Mouse (Mus musculus): ENCODE results near the gene Rraga. TPM values are rescaled to one million over a fixed set of nuclear protein-coding genes. Genes with fewer than 3 reads are reported as not detected.

Rraga gene
- polyA plus RNA-seq (2015; fragmentation: Nextera tagmentation; extraction: Ambion mirVana) = 46.5 and 50.0 TPM in 2 replicates

DNA sequence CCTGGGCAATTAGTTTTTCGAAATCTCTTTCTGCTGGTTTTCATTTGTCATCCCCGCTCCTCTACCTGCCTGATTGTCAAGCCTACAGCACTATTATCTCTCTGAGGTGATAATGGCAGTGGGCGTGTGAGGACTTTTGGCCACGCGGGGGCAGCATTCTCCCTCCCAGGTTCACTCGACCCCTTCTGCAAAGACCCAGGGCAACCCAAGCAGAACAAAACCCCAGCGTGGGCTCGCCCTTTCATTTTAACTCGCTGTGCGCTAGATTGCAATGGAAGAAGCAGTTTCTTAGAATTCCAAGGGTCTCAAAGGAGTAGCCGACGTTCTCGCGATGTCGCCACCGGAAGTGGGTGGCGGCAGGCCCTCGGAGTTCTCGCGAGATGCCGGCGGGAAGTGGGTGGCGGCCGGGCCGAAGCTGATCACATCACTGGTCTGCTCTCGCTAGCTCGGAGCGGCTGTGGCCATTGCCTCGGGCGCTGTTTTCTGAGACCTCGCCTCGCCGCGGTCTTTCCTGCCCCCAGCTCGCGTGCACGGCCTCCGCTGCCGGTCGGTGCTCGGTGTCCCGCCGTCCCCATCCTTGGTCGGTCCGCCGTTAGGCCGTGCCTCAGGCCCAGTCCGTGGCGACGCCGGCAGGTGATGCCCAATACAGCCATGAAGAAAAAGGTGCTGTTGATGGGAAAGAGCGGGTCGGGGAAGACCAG, at the start of gene Rraga:
Gene Rraga, plus strand, starts transcription at position 386 of the 701 bp plus-strand sequence.
- Histone ChIP-seq H3K27ac (replicated peaks) (peak within 1 kb of the TSS; percentile 97), H3K4me2 (peak within 1 kb of the TSS; percentile 88), H3K4me1 (peaks cover 22% of the 10 kb centered on the region), H3K4me3 (peak within 1 kb of the TSS; percentile 90), H3K27me3 (replicated peaks) (no peaks in the 10 kb centered on the region), H3K9me3 (no peaks in the 10 kb centered on the region), H3K9ac (peak within 1 kb of the TSS; percentile 96), H3K36me3 (peaks cover 22% of the 10 kb centered on the region)
- ATAC-seq (ENCODE audit: extremely low read depth, insufficient number of reproducible peaks, low FRiP score, low TSS enrichment) = peak; percentile 89
- WGBS = under 1% methylated on average over 53 of the region's 53 CpGs

GRCm38 (mm10) chr4:86527162-86528136, 48.0 kb upstream of the Rraga start:
- Histone ChIP-seq H3K4me2 (no peak overlapping the region), H3K27me3 (replicated peaks) (no peaks in the 10 kb centered on the region), H3K9me3 (no peaks in the 10 kb centered on the region), H3K4me3 (no peak overlapping the region), H3K9ac (no peak overlapping the region), H3K36me3 (no peaks in the 10 kb centered on the region), H3K4me1 (peaks cover 8% of the 10 kb centered on the region), H3K27ac (replicated peaks) (no peak overlapping the region)
- ATAC-seq (ENCODE audit: extremely low read depth, insufficient number of reproducible peaks, low FRiP score, low TSS enrichment) = no peak
- 51% methylated on average over 11 of the region's 11 CpGs for whole genome bisulfite sequencing

DNA sequence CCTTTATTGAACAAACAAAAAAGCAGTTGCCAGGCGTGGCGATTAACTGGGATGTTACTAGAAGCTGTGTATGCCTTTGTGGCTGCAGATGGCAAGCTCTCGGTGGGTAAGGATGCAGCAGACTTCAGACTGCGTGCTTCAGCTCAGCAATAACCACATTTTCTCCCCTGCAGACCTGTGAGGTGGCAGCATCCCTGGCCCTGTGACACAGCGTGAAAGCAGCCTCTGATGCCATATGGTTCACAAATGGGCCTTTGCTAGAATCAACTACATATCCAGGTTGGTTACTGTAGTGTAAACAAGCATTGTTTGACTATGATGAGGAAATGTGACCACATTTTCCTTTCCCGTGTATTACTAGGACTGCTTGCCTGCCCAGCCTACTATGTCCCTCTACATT, 46.3 kb upstream of the Rraga start:
- ATAC-seq (ENCODE audit: extremely low read depth, insufficient number of reproducible peaks, low FRiP score, low TSS enrichment) = no peak
- WGBS = 71% methylated on average over 6 of the region's 6 CpGs
- peaks cover 13% of the 10 kb centered on the region for H3K4me1 ChIP-seq
- no peaks in the 10 kb centered on the region for H3K36me3 ChIP-seq
- no peak overlapping the region for H3K9ac ChIP-seq
- H3K27me3 ChIP-seq (replicated peaks) = no peaks in the 10 kb centered on the region
- no peak overlapping the region for H3K4me2 ChIP-seq
- H3K9me3 ChIP-seq = no peaks in the 10 kb centered on the region
- no peak overlapping the region for H3K27ac ChIP-seq (replicated peaks)
- no peak overlapping the region for H3K4me3 ChIP-seq

DNA sequence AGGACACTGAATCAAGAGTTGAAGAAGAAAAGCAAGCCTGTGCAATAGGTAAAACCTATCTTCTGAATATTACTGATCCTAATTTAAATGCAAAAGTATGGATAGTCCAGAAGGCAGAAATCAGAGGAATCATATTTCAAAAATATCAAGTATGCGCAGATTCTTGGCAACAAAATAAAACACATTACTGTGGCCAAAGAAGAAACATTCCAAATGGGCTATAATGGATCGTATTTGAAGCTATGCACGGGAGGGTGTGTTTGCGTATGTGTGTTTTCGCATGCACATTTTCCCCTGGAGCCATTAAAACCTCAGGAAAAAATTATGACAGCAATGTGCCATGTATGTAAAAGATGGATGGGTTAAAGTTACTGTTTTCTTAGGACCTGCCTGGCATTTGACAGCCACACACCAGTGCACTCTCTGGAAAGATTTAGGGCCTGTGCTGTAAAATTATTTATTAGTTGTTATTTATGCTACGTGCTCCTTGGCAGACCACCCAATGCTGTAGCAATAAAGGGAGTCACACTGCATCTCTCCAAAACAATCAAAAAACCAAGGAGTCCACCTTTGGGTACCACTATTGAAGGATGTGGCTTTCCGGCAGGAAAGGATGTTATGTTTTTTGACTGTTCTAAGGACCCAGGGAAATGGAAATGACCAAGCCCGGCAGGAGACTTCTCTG, 41.9 kb upstream of the Rraga start:
- H3K9me3 ChIP-seq = no peaks in the 10 kb centered on the region
- no peaks in the 10 kb centered on the region for H3K27me3 ChIP-seq (replicated peaks)
- H3K9ac ChIP-seq = no peak overlapping the region
- 0 out of 2 replicates have a peak, but pooled peaks cover 6% of the 10 kb centered on the region for H3K4me1 ChIP-seq
- H3K4me2 ChIP-seq = no peak overlapping the region
- no peaks in the 10 kb centered on the region for H3K36me3 ChIP-seq
- ATAC-seq (ENCODE audit: extremely low read depth, insufficient number of reproducible peaks, low FRiP score, low TSS enrichment) = no peak
- no peak overlapping the region for H3K4me3 ChIP-seq
- H3K27ac ChIP-seq (replicated peaks) = peak overlapping the region; percentile 17; the same call in 1 of the 2 replicates
- WGBS = 73% methylated on average over 8 of the region's 8 CpGs

GRCm38 (mm10) chr4:86534091-86534481, 41.4 kb upstream of the Rraga start:
- Histone ChIP-seq H3K27me3 (replicated peaks) (no peaks in the 10 kb centered on the region), H3K4me3 (no peak overlapping the region), H3K4me1 (0 out of 2 replicates have a peak, but pooled peaks cover 6% of the 10 kb centered on the region), H3K9ac (no peak overlapping the region), H3K36me3 (no peaks in the 10 kb centered on the region), H3K4me2 (no peak overlapping the region), H3K27ac (replicated peaks) (peak overlapping the region; percentile 17; the same call in 1 of the 2 replicates), H3K9me3 (no peaks in the 10 kb centered on the region)
- WGBS = 41% methylated on average over 5 of the region's 5 CpGs
- ATAC-seq (ENCODE audit: extremely low read depth, insufficient number of reproducible peaks, low FRiP score, low TSS enrichment) = no peak

DNA sequence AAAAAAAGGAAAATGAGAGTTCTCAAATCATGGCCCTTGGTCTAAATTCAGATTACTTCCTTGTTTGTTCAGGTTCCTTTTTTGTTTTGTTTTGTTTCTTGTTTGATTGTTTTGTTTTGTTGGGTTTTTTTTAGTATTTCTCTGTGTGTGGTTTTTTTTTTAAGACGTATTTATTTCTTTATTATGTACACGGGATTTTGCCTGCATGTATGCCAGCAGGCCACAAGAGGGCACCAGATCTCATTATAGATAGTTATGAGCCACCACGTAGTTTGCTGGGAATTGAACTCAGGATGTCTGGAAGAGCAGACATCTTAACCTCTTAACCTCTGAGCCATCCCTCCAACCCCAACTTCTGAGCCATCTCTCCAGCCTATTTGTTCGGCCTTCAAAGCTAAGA, 37.5 kb upstream of the Rraga start:
- Histone ChIP-seq H3K36me3 (no peaks in the 10 kb centered on the region), H3K4me3 (no peak overlapping the region), H3K9ac (no peak overlapping the region), H3K4me2 (no peak overlapping the region), H3K4me1 (0 out of 2 replicates have a peak, but pooled peaks cover 6% of the 10 kb centered on the region), H3K27me3 (replicated peaks) (no peaks in the 10 kb centered on the region), H3K9me3 (no peaks in the 10 kb centered on the region), H3K27ac (replicated peaks) (no peak overlapping the region)
- no peak for ATAC-seq (ENCODE audit: extremely low read depth, insufficient number of reproducible peaks, low FRiP score, low TSS enrichment)
- WGBS = 41% methylated on average over 4 of the region's 4 CpGs

DNA sequence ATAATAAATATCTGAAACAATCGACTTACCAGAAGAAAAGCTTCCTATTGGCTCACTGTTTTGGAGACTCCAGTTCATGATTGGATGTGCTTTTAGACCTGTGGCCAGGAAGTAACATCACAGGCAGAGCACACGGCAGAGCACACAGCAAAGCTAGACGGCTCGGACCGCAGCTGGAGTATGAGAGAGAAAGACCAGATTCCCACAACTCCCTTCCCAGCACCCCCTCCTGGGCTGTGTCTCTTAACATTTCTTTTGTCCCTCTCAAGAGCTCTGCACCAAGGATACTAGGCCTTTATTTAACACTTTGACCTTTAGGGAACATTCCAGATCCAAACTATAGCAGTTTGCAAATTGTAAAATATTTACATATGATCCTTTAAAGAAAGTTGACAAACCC, 36.5 kb upstream of the Rraga start:
- ATAC-seq (ENCODE audit: extremely low read depth, insufficient number of reproducible peaks, low FRiP score, low TSS enrichment) = no peak
- WGBS = 80% methylated on average over 5 of the region's 5 CpGs

DNA sequence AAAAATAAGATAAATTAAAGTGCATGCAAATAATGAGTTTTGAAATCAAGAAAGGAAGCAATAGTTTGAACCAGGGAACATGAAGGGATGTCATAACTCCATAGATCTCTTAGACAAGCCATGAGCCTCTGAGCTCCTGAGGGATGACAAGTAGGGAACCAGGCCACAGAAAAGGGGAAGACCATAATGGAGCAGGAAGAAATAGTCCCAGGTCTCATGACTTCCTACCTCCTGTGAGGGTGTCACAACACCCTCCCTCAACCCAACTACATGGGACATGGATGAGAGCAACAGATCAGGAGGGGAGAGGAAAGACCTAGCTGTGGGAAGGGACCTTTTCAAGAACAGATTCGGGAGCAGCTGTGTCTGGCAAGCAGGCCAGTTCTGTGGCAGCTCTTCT, 33.9 kb upstream of the Rraga start:
- no peak overlapping the region for H3K9ac ChIP-seq
- ATAC-seq (ENCODE audit: extremely low read depth, insufficient number of reproducible peaks, low FRiP score, low TSS enrichment) = no peak
- peaks cover 15% of the 10 kb centered on the region for H3K4me1 ChIP-seq
- no peaks in the 10 kb centered on the region for H3K36me3 ChIP-seq
- no peaks in the 10 kb centered on the region for H3K9me3 ChIP-seq
- WGBS = 60% methylated on average over 1 of the region's 1 CpGs
- H3K4me3 ChIP-seq = no peak overlapping the region
- H3K27me3 ChIP-seq (replicated peaks) = no peaks in the 10 kb centered on the region
- H3K4me2 ChIP-seq = no peak overlapping the region
- H3K27ac ChIP-seq (replicated peaks) = no peak overlapping the region

More for the DNA sequence above, 36.5 kb upstream of the Rraga start:
- H3K27me3 ChIP-seq (replicated peaks) = no peaks in the 10 kb centered on the region
- no peaks in the 10 kb centered on the region for H3K36me3 ChIP-seq
- no peaks in the 10 kb centered on the region for H3K9me3 ChIP-seq
- no peak overlapping the region for H3K27ac ChIP-seq (replicated peaks)
- H3K4me1 ChIP-seq = peaks cover 9% of the 10 kb centered on the region
- H3K4me3 ChIP-seq = no peak overlapping the region
- no peak overlapping the region for H3K9ac ChIP-seq
- H3K4me2 ChIP-seq = no peak overlapping the region

- H3K27ac ChIP-seq (replicated peaks) = 0 out of 2 replicates have a peak overlapping the region, but pooled peaks have one; percentile 20
- 69% methylated on average over 3 of the region's 3 CpGs for WGBS
- no peaks in the 10 kb centered on the region for H3K27me3 ChIP-seq (replicated peaks)
- H3K9me3 ChIP-seq = no peaks in the 10 kb centered on the region
- no peaks in the 10 kb centered on the region for H3K36me3 ChIP-seq
- peaks cover 15% of the 10 kb centered on the region for H3K4me1 ChIP-seq
- no peak overlapping the region for H3K4me3 ChIP-seq
- no peak overlapping the region for H3K9ac ChIP-seq
- no peak overlapping the region for H3K4me2 ChIP-seq
- ATAC-seq (ENCODE audit: extremely low read depth, insufficient number of reproducible peaks, low FRiP score, low TSS enrichment) = no peak
Observed at GRCm38 (mm10) chr4:86543999-86544398, 31.5 kb upstream of the Rraga start.

- no peak for ATAC-seq (ENCODE audit: extremely low read depth, insufficient number of reproducible peaks, low FRiP score, low TSS enrichment)
- Histone ChIP-seq H3K4me1 (peaks cover 15% of the 10 kb centered on the region), H3K27me3 (replicated peaks) (no peaks in the 10 kb centered on the region), H3K27ac (replicated peaks) (peak overlapping the region; percentile 43; the same call in 1 of the 2 replicates), H3K9ac (0 out of 2 replicates have a peak overlapping the region, but pooled peaks have one; percentile 26), H3K4me2 (no peak overlapping the region), H3K9me3 (no peaks in the 10 kb centered on the region), H3K4me3 (no peak overlapping the region), H3K36me3 (no peaks in the 10 kb centered on the region)
- 45% methylated on average over 5 of the region's 5 CpGs for WGBS
Observed at GRCm38 (mm10) chr4:86545615-86546014, 29.9 kb upstream of the Rraga start.

DNA sequence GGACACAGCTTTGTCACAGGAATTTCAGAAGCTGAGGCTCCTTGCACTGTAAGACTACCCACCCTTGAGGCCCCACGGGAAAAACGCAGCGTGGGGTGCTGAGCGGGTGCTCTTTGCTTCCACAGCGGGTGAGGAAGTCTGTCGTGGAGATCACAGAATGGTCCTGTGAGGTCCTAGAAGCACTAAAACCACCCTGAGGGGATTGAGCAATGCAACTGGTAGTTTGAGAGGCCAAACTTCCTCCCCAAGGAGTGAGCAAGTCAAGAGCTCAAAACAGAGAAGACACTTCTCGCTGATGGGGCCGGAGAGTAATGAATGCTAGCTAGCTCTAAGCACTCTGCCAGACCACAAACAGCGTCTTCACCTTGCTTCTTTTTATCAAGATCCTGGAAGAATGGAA, 27.1 kb upstream of the Rraga start:
- Histone ChIP-seq H3K36me3 (no peaks in the 10 kb centered on the region), H3K27me3 (replicated peaks) (no peaks in the 10 kb centered on the region; the same call in 1 of the 2 replicates), H3K9ac (no peak overlapping the region), H3K4me2 (no peak overlapping the region), H3K4me1 (peaks cover 15% of the 10 kb centered on the region), H3K9me3 (no peaks in the 10 kb centered on the region), H3K27ac (replicated peaks) (no peak overlapping the region), H3K4me3 (no peak overlapping the region)
- no peak for ATAC-seq (ENCODE audit: extremely low read depth, insufficient number of reproducible peaks, low FRiP score, low TSS enrichment)
- 82% methylated on average over 9 of the region's 9 CpGs for WGBS

All from heart, embryonic 13.5 days (tissue).